Mouse (Mus musculus) brown adipose tissue, adult 24 weeks (tissue): ENCODE measurements around the gene Zfp108. TPM values are rescaled to one million over a fixed set of nuclear protein-coding genes. Genes with fewer than 3 reads are reported as not detected.
"Not testable (repeated sequence)": the region's sequence is repeated elsewhere in the genome, so short reads cannot be mapped to it uniquely, and the experiment has no call there.

Experiments
- H3K27ac ChIP-seq: fragments of 200-500 bp; replicated peaks from 2 replicates; pipeline ENCODE4 v1.5.1; 2012; ENCODE audit warnings: low read depth, mild to moderate bottlenecking, low read length
- H3K4me1 ChIP-seq: fragments of 200-500 bp; 2 replicates; pipeline ENCODE4 v1.6.1; 2012; ENCODE audit warnings: low read length, mixed read lengths; ENCODE audit not compliant: control insufficient read depth, insufficient read depth, insufficient read length
- H3K4me3 ChIP-seq: fragments of 200-500 bp; 2 replicates; pipeline ENCODE4 v1.5.1; 2012; ENCODE audit warnings: low read depth, mild to moderate bottlenecking, low read length, moderate library complexity; ENCODE audit not compliant: insufficient read depth
- polyA plus RNA-seq: library from polyadenylated mRNA; stranded (reverse); fragments of >200 nt; gene quantifications from 2 replicates; pipeline ENCODE4 v1.2.4, GENCODE M21; 2012; ENCODE audit not compliant: missing spikeins, insufficient read depth, insufficient read length

The Zfp108 gene
- polyA plus RNA-seq, 1 experiment, result 1.8 TPM

GRCm38 (mm10) chr7:24270288-24270672 is 15.7 kb downstream of the Zfp108 start, which contains the start of gene Zfp93:
Gene Zfp93, plus strand, starts transcription at chr7:24270420.
- Histone ChIP-seq H3K4me3 (peak within 1 kb of the TSS; percentile 79), H3K4me1 (peaks cover 4% of the 10 kb centered on the region; the same call in 1 of the 2 replicates), H3K27ac (peak within 1 kb of the TSS; percentile 58; the same call in 1 of the 2 replicates)

DNA sequence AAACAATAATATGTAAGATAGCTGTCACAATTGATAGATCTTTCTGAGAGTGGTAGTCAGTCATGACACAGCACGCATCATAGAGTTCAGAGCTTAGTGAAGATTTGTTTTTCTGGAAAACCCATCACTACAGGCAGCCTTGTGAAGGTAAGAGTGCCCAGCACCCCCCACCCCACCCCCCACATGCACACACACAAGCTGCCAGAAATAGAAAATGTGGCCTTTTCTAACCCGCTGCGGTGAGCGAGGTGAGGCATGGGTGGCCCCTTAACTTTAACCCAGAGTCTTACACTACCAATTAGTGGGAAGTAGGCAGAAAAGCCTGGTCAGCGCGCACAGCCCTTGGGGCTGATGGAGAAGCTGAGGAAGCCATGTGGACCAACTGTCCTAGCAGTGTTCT is 16.6 kb downstream of the Zfp108 start:
- Histone ChIP-seq H3K4me1 (peaks cover 4% of the 10 kb centered on the region; the same call in 1 of the 2 replicates), H3K27ac (no peak overlapping the region), H3K4me3 (no peak overlapping the region)

GRCm38 (mm10) chr7:24274456-24274855 is 19.9 kb downstream of the Zfp108 start:
- H3K4me3 ChIP-seq, result no peak overlapping the region
- H3K27ac ChIP-seq, result no peak overlapping the region
- peaks cover 4% of the 10 kb centered on the region; the same call in 1 of the 2 replicates for H3K4me1 ChIP-seq

DNA sequence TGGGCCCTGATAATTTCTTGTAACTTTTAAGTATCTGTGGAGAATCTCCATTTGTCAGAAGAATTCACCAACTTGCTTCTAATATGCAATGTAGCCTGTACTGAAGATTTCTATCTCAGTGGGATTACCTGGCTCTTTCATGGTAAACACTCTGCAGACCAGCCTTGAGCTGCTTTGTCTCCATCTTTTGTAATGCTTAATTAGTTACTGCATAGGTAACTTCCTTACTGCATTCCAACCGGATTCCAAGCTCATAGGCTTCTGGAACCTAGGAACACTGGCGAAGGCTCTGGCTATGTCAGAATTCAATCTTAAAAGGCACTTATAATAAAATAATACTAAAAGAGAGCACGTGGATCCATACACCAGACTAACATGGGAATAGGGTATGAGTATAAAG is 24.2 kb downstream of the Zfp108 start:
- not testable (repeated sequence) for H3K4me3 ChIP-seq, H3K4me1 ChIP-seq, H3K27ac ChIP-seq

- Histone ChIP-seq H3K27ac (no peak overlapping the region), H3K4me3 (no peak overlapping the region), H3K4me1 (no peaks in the 10 kb centered on the region)
Observed at GRCm38 (mm10) chr7:24280031-24280857, 25.6 kb downstream of the Zfp108 start.

DNA sequence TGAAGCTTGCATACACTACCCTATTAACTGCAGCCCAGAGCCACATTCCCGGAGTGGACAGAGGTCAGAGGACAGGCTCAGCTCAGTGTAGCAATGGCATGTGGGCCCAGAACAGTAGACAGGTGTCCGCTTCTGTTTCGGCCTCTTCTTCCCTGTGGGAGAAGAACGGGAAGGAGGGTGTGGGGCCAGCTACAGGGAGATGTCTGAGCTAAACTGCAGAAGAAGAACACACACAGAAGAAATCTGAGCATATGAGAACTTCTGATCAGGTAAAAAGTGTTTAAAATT is 26.2 kb downstream of the Zfp108 start:
- no peak overlapping the region for H3K27ac ChIP-seq
- no peaks in the 10 kb centered on the region for H3K4me1 ChIP-seq

DNA sequence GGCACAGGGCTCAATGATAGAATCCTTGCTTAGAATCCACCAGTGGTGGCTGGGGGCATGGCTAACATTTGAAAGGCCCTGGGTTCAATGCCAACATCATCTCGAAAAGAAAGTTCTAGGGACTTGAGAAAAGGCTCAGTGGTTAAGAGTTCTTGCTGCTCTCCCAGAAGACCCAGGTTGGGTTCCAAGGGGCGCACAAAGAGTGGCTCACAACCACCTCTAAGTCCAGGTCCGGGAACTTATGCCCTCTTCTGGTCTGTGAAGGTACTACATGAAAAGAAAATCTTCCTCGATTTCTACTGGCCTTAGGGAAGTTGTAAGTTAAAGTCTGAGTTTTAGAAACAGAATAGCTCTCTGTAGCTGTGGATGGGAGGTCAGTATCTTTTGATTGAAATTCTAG is 31.5 kb downstream of the Zfp108 start:
- no peak overlapping the region for H3K4me3 ChIP-seq
- no peaks in the 10 kb centered on the region for H3K4me1 ChIP-seq
- no peak overlapping the region for H3K27ac ChIP-seq

More for the DNA sequence above, 26.2 kb downstream of the Zfp108 start:
- no peak overlapping the region for H3K4me3 ChIP-seq

- Histone ChIP-seq H3K4me3 (no peak overlapping the region), H3K27ac (no peak overlapping the region), H3K4me1 (no peaks in the 10 kb centered on the region)
Observed at GRCm38 (mm10) chr7:24286916-24287315, 32.3 kb downstream of the Zfp108 start.

DNA sequence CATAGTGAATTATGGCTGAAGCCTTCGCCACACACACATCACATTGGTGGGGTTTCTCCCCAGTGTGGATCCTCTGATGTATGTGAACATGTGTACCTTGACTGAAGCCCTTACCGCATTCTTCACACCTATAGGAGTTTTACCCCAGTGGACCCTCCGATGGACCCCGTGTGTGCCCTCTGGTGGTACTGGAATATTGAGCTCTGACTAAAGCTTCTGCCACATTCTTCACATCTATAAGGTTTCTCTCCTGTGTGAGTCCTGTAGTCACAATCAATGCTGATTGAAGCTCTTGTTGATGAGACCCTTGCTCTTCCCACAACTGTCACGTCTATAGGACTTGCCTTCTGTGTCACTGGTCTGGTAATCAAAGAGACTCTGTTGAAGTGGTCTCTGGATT is 33.1 kb downstream of the Zfp108 start:
- Histone ChIP-seq H3K27ac (no peak overlapping the region), H3K4me3 (no peak overlapping the region), H3K4me1 (no peaks in the 10 kb centered on the region)

DNA sequence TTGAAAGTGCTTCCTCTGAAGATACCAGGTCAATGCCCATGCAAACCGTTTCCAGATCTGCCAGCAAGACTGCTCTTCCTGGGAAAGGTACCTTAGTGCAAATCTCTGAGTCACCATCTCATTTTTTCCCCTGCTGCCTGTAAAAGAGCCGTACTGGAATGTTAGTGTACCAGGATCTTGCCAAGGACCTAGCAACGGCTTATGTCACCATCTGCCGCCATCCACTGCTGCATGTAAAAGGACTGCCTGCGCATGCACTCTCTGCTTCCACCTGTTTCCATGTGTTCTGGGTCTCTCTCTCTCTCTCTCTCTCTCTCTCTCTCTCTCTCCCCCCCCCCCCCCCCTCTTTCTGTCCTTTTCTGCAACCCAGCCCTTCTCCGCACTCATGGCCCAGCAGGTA is 33.9 kb downstream of the Zfp108 start:
- Histone ChIP-seq H3K27ac (no peak overlapping the region), H3K4me1 (no peaks in the 10 kb centered on the region), H3K4me3 (no peak overlapping the region)

- no peaks in the 10 kb centered on the region for H3K4me1 ChIP-seq
- no peak overlapping the region for H3K4me3 ChIP-seq
- H3K27ac ChIP-seq, result no peak overlapping the region
Observed at GRCm38 (mm10) chr7:24290106-24290693, 35.6 kb downstream of the Zfp108 start.

DNA sequence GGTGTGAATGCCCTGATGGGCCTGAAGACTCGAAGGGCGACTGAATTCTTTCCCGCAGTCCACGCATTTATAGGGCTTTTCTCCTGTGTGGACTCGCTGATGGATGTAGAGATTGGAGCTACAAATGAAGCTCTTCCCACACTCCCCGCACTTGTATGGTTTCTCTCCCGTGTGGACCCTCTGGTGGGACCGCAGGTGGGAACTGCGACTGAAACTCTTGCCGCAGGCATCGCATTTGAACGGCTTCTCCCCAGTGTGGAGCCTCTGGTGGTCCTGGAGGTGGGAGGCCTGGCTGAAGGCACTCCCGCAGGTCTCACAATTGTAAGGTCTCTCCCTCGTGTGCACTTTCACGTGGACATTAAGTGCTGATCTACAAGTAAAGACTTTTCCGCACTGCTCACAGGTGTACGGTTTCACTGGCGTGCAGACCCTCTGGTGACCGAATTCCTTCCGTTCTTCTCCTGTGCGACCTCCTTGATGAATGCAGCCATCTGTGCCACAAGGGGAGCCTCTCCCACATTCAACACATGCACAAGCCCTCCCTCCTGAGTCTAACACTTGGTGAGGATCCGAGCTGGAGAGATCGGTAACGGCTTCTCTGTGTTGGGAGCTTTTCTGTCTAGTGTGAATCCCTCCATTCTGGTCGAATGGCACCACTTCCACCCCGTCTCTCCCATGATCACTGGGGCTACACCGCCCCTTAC is 36.9 kb downstream of the Zfp108 start:
- Histone ChIP-seq H3K27ac (no peak overlapping the region), H3K4me1 (no peaks in the 10 kb centered on the region), H3K4me3 (no peak overlapping the region)

- no peak overlapping the region for H3K27ac ChIP-seq
- no peaks in the 10 kb centered on the region for H3K4me1 ChIP-seq
- H3K4me3 ChIP-seq, result no peak overlapping the region
Observed at GRCm38 (mm10) chr7:24293061-24293851, 38.7 kb downstream of the Zfp108 start.

GRCm38 (mm10) chr7:24294763-24295162 is 40.2 kb downstream of the Zfp108 start:
- peaks cover 2% of the 10 kb centered on the region; the same call in 1 of the 2 replicates for H3K4me1 ChIP-seq
- no peak overlapping the region for H3K27ac ChIP-seq
- no peak overlapping the region for H3K4me3 ChIP-seq

DNA sequence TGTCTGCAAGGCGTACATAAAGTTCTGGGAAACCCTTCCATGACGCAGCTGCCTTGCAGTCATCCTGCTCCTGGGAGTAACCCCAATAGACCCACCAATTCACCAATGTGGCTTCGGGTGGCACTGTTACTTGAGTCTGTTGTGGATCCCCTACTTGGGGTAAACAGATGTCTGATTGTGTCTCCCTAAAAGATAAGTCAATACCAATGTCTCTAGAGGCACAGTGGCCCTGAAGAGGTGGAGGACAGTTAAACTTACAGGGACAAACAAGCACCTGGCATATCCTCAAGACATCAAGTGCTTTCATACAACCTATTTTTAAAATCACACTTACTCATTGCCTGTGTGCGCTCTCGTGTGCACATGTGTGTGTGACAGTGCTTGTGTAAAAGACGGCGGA is 40.8 kb downstream of the Zfp108 start:
- no peak overlapping the region for H3K27ac ChIP-seq
- peaks cover 2% of the 10 kb centered on the region; the same call in 1 of the 2 replicates for H3K4me1 ChIP-seq
- H3K4me3 ChIP-seq, result no peak overlapping the region
